ENCODE assay signal across 13 mouse cellular contexts in the genomic region with DNA sequence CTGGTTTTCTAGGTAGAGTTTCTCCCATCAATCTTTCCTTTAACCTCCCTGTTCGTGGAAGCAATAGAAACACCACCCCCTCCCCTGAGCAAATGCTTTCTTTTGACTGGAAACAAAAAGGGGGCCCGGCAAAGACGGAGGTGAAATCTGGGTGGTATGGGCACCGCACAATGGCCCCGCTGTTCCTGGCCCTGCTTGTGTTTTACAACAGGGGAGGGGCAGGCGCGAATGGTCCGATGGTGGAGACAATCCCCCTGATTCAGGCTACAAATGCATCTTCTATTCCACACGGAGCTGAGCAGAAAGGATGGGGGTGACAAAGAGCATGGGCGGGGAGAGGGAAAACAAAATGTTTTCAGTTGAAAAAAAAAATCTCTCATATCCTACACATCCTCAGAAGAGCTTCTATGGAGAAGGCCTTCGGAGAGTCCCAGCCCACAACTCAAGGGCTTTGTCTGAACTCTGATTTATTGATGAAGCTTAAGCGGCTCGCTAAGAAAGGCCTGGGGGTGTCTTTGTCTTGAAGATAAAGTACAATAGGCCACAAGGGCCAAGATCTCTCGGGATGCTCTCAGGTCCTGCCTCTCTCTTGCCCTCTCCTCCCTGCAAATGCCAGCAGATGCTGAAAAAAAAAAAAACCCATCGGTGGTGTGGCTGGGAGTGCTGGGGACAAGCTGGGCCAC. TPM values are rescaled to one million over a fixed set of nuclear protein-coding genes. Genes with fewer than 3 reads are reported as not detected.
A peak's percentile ranks its signal among the peaks of the same experiment; 100 is the strongest.
DNase-seq lines count a peak whose midpoint lies in the region; ATAC-seq and TF ChIP-seq lines count a peak whose summit lies in the region.
"Had no signal": no experiment of that assay in that cellular context is flagged by ENCODE, and none has a peak within 500 bp of the region (broad histone marks: within the 10 kb centered on the region; RNA-seq: fewer than 3 reads in every experiment).

No protein-coding gene starts in this region.

- peaks cover 12% of the 10 kb centered on the region for H3K9me3 ChIP-seq in ES-Bruce4 (replicated peaks; ENCODE audit: control insufficient read depth, insufficient read depth, low read length, poor library complexity, severe bottlenecking)
- peaks cover 6% of the 10 kb centered on the region; the same call in 1 of the 2 replicates for H3K9me3 ChIP-seq in forebrain, embryonic 16.5 days (ENCODE audit: control insufficient read depth, low read length)
- H3K9me3 ChIP-seq in midbrain, embryonic 12.5 days: 0 out of 2 replicates have a peak, but pooled peaks cover 6% of the 10 kb centered on the region
- H3K9me3 ChIP-seq in intestine, postnatal 0 days (ENCODE audit: control insufficient read depth): no peaks in the 10 kb centered on the region
- H3K9me3 ChIP-seq in intestine, embryonic 15.5 days: no peaks in the 10 kb centered on the region
- H3K9me3 ChIP-seq: liver, embryonic 13.5 days had no signal

- ATAC-seq in forebrain, embryonic 16.5 days: peak; percentile 58; the same call in 1 of the 2 replicates
- peak; percentile 79; the same call in 1 of the 2 replicates for ATAC-seq in midbrain, embryonic 12.5 days (ENCODE audit: low FRiP score, low read depth)
- no peak for ATAC-seq in intestine, postnatal 0 days
- ATAC-seq in intestine, embryonic 15.5 days: no peak
- ATAC-seq: activated CD4-positive, CD25-positive, alpha-beta regulatory T cell, adult 4 months had no signal

- H3K4me2 ChIP-seq in forebrain, embryonic 16.5 days (ENCODE audit: low read length): peak overlapping the region; percentile 14; the same call in 1 of the 2 replicates
- H3K4me2 ChIP-seq in midbrain, embryonic 12.5 days (replicated peaks): 0 out of 2 replicates have a peak overlapping the region, but pooled peaks have one; percentile 11
- H3K4me2 ChIP-seq in intestine, postnatal 0 days (replicated peaks; ENCODE audit: low read depth): no peak overlapping the region
- H3K4me2 ChIP-seq in intestine, embryonic 15.5 days (replicated peaks): no peak overlapping the region
- H3K4me2 ChIP-seq: liver, embryonic 13.5 days had no signal

- H3K4me1 ChIP-seq in ES-Bruce4 (ENCODE audit: control insufficient read depth, insufficient read depth, low read length): no peaks in the 10 kb centered on the region
- H3K4me1 ChIP-seq in forebrain, embryonic 16.5 days (replicated peaks; ENCODE audit: control insufficient read depth, insufficient read depth, low read length): peaks cover 15% of the 10 kb centered on the region
- peaks cover 21% of the 10 kb centered on the region for H3K4me1 ChIP-seq in midbrain, embryonic 12.5 days
- H3K4me1 ChIP-seq in intestine, postnatal 0 days (replicated peaks; ENCODE audit: control insufficient read depth, insufficient read depth, low read length): no peaks in the 10 kb centered on the region
- H3K4me1 ChIP-seq in intestine, embryonic 15.5 days (replicated peaks): no peaks in the 10 kb centered on the region
- H3K4me1 ChIP-seq: liver, embryonic 13.5 days had no signal

- DNase-seq in brain, embryonic 14.5 days (ENCODE audit: low read depth): peak; percentile 83
- DNase-seq in ovary, postnatal 14 days (ENCODE audit: low spot score): no peak
- DNase-seq in Muller cell, postnatal 12 days (ENCODE audit: inconsistent ontology term): no peak
- DNase-seq: liver, embryonic 13.5 days; lung, postnatal 36 days had no signal

- TF ChIP-seq EP300 in ES-Bruce4 (IDR thresholded peaks at IDR 0.05; ENCODE audit: insufficient read depth, low read depth, low read length): no peak

- H3K27me3 ChIP-seq in ES-Bruce4 (ENCODE audit: control insufficient read depth, insufficient read depth, low read length, poor library complexity, severe bottlenecking): no peaks in the 10 kb centered on the region
- H3K27me3 ChIP-seq in forebrain, embryonic 16.5 days (replicated peaks; ENCODE audit: control insufficient read depth, insufficient read depth, low read length): peaks cover 22% of the 10 kb centered on the region
- H3K27me3 ChIP-seq in midbrain, embryonic 12.5 days: peaks cover 69% of the 10 kb centered on the region
- H3K27me3 ChIP-seq in intestine, postnatal 0 days (replicated peaks; ENCODE audit: control insufficient read depth, insufficient read depth, low read length): no peaks in the 10 kb centered on the region
- H3K27me3 ChIP-seq in intestine, embryonic 15.5 days (replicated peaks): no peaks in the 10 kb centered on the region
- H3K27me3 ChIP-seq: liver, embryonic 13.5 days had no signal

- no peak overlapping the region for H3K4me3 ChIP-seq in ES-Bruce4 (ENCODE audit: low read depth, low read length)
- H3K4me3 ChIP-seq in forebrain, embryonic 16.5 days (replicated peaks; ENCODE audit: low read length): no peak overlapping the region
- no peak overlapping the region for H3K4me3 ChIP-seq in midbrain, embryonic 12.5 days
- no peak overlapping the region for H3K4me3 ChIP-seq in intestine, postnatal 0 days (ENCODE audit: low read depth, low read length)
- H3K4me3 ChIP-seq in intestine, embryonic 15.5 days (replicated peaks): no peak overlapping the region
- H3K4me3 ChIP-seq: liver, embryonic 13.5 days had no signal

- H3K9ac ChIP-seq in ES-Bruce4 (ENCODE audit: low read depth, poor library complexity, severe bottlenecking): no peak overlapping the region
- H3K9ac ChIP-seq in forebrain, embryonic 16.5 days (replicated peaks; ENCODE audit: low read depth, low read length): no peak overlapping the region
- H3K9ac ChIP-seq in midbrain, embryonic 12.5 days (replicated peaks): no peak overlapping the region; the same call in 1 of the 2 replicates
- H3K9ac ChIP-seq in intestine, postnatal 0 days (ENCODE audit: low read depth, low read length): no peak overlapping the region
- no peak overlapping the region for H3K9ac ChIP-seq in intestine, embryonic 15.5 days
- H3K9ac ChIP-seq: liver, embryonic 13.5 days had no signal

- no peak for TF ChIP-seq CTCF in ES-Bruce4 (IDR thresholded peaks at IDR 0.05; ENCODE audit: low read depth, low read length)
- TF ChIP-seq CTCF in brain, embryonic 14.5 days (IDR thresholded peaks at IDR 0.05; ENCODE audit: borderline replicate concordance, extremely low read depth, insufficient read depth, insufficient read length): no peak
- TF ChIP-seq CTCF in intestine, postnatal 0 days (IDR thresholded peaks at IDR 0.05; ENCODE audit: low read depth): no peak

- H3K36me3 ChIP-seq in ES-Bruce4 (ENCODE audit: control insufficient read depth, insufficient read depth, low read length, poor library complexity, severe bottlenecking): no peaks in the 10 kb centered on the region
- H3K36me3 ChIP-seq in forebrain, embryonic 16.5 days (ENCODE audit: control insufficient read depth, insufficient read depth): no peaks in the 10 kb centered on the region
- no peaks in the 10 kb centered on the region for H3K36me3 ChIP-seq in midbrain, embryonic 12.5 days
- no peaks in the 10 kb centered on the region for H3K36me3 ChIP-seq in intestine, postnatal 0 days (ENCODE audit: control insufficient read depth, insufficient read depth)
- no peaks in the 10 kb centered on the region for H3K36me3 ChIP-seq in intestine, embryonic 15.5 days
- H3K36me3 ChIP-seq: liver, embryonic 13.5 days had no signal

- 7% methylated on average over 15 of the region's 15 CpGs for WGBS in forebrain, embryonic 16.5 days
- WGBS in midbrain, embryonic 12.5 days: 20% methylated on average over 15 of the region's 15 CpGs
- WGBS in intestine, postnatal 0 days: 56% methylated on average over 15 of the region's 15 CpGs
- 43% methylated on average over 15 of the region's 15 CpGs for WGBS in intestine, embryonic 15.5 days

- TF ChIP-seq POLR2A in ES-Bruce4 (IDR thresholded peaks at IDR 0.05; ENCODE audit: insufficient read depth, low read length): no peak
- TF ChIP-seq POLR2A in brain, embryonic 14.5 days (IDR thresholded peaks at IDR 0.05; ENCODE audit: borderline replicate concordance, extremely low read depth, insufficient read depth, insufficient read length, poor library complexity, severe bottlenecking): no peak

- H3K27ac ChIP-seq in ES-Bruce4 (ENCODE audit: insufficient read depth, low read length): 0 out of 2 replicates have a peak overlapping the region, but pooled peaks have one; percentile 49
- no peak overlapping the region for H3K27ac ChIP-seq in forebrain, embryonic 16.5 days (ENCODE audit: low read length)
- no peak overlapping the region for H3K27ac ChIP-seq in midbrain, embryonic 12.5 days (replicated peaks)
- H3K27ac ChIP-seq in intestine, postnatal 0 days (ENCODE audit: low read depth, low read length): no peak overlapping the region
- H3K27ac ChIP-seq in intestine, embryonic 15.5 days: no peak overlapping the region
- H3K27ac ChIP-seq: kidney, postnatal 0 days; liver, embryonic 13.5 days had no signal

RNA-seq across cellular contexts. Expression of gene Olig2, which starts 32.4 kb away (rescaled TPM):
- 25.8 and 26.2 TPM in 2 replicates for polyA plus RNA-seq in ES-Bruce4 (2011; ENCODE audit: insufficient read depth, insufficient read length, low read depth, missing spikeins)
- 25.1 and 26.7 TPM in 2 replicates for polyA plus RNA-seq in brain, embryonic 14.5 days (2012; rRNA removed)
- polyA plus RNA-seq in forebrain, embryonic 16.5 days (2015; fragmentation: Nextera tagmentation; extraction: Ambion mirVana): 4.7 and 5.7 TPM in 2 replicates
- polyA plus RNA-seq in midbrain, embryonic 12.5 days (2016; fragmentation: Nextera tagmentation; extraction: Ambion mirVana): 5.9 and 11.3 TPM in 2 replicates
- not detected in 2 replicates for polyA plus RNA-seq in intestine, postnatal 0 days (2015; fragmentation: Nextera tagmentation; extraction: Ambion mirVana)
- polyA plus RNA-seq in intestine, embryonic 15.5 days (2015; fragmentation: Nextera tagmentation; extraction: Ambion mirVana): not detected in 2 replicates
- polyA plus RNA-seq: activated CD4-positive, CD25-positive, alpha-beta regulatory T cell, adult 4 months; gonadal fat pad, adult 2 months; kidney, postnatal 0 days; liver, embryonic 13.5 days had no signal

Comparison
In these comparisons a context has a peak if more than half of its experiments do, and no peak if none do; other contexts are left out.
1. ATAC-seq: peak in forebrain, embryonic 16.5 days (single experiment) and midbrain, embryonic 12.5 days (single experiment); none in intestine, postnatal 0 days (single experiment) and intestine, embryonic 15.5 days (single experiment).
2. H3K4me2 ChIP-seq: peak in forebrain, embryonic 16.5 days (single experiment) and midbrain, embryonic 12.5 days (single experiment); none in intestine, postnatal 0 days (single experiment) and intestine, embryonic 15.5 days (single experiment).